Mouse (Mus musculus) liver, postnatal 0 days (tissue): Measurements from ENCODE around the gene Camta2.

Experiments
- CTCF ChIP-seq: sonication (generic); IDR thresholded peaks from 2 replicates; pipeline ENCODE4 v1.5.1; 2016; ENCODE audit warnings: antibody characterized with exemption, low read depth
- EP300 ChIP-seq: IDR thresholded peaks from 2 replicates; pipeline ENCODE4 v1.6.1; 2016; ENCODE audit warnings: antibody characterized with exemption, low read depth, mild to moderate bottlenecking

DNA sequence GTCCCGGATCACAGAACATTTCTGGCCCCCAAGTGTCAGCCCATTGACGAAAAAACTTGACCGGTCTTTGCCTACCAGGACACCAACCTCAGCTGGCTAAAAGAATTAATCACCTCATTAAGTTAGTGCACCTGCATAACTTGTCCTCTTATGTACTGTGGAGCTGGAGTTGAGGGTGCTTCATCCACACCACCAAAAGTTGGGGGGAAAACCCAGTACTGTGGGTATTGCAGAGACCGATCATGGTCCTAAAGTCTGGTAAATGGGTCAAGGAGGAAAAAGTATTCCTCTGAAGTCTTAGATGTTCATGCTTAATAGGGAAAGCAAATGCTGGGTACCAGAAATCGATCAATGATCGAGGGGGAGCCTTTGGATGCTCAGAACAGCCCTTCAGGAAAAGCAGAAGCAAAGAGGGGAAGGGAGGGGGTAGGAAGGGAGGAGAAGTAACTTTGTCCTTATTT lies 35.0 kb downstream of the Camta2 start:
- TF ChIP-seq CTCF (no peak), EP300 (no peak)
